ENCODE assay signal across 16 mouse cellular contexts in genomic region chr2:130813729-130814128, GRCm38 (mm10).
DNase-seq lines count a peak whose midpoint lies in the region; ATAC-seq and TF ChIP-seq lines count a peak whose summit lies in the region.
"Had no signal": no experiment of that assay in that cellular context is flagged by ENCODE, and none has a peak within 500 bp of the region (broad histone marks: within the 10 kb centered on the region; RNA-seq: fewer than 3 reads in every experiment).

No protein-coding gene starts in this region.

- no peak overlapping the region for H3K4me3 ChIP-seq in heart, adult 2 months
- H3K4me3 ChIP-seq in kidney, postnatal 0 days (replicated peaks; ENCODE audit: low read depth, low read length): no peak overlapping the region
- no peak overlapping the region for H3K4me3 ChIP-seq in liver, embryonic 16.5 days (ENCODE audit: low read depth, low read length)
- H3K4me3 ChIP-seq in midbrain, postnatal 0 days (ENCODE audit: low read depth, low read length): no peak overlapping the region
- H3K4me3 ChIP-seq: embryonic facial prominence, embryonic 12.5 days; forebrain, embryonic 15.5 days; heart, embryonic 13.5 days had no signal

- WGBS in heart, adult 2 months: 91% methylated on average over 6 of the region's 6 CpGs
- WGBS in kidney, postnatal 0 days: 78% methylated on average over 6 of the region's 6 CpGs
- 67% methylated on average over 6 of the region's 6 CpGs for WGBS in liver, embryonic 16.5 days (ENCODE audit: insufficient replicate concordance)
- 85% methylated on average over 6 of the region's 6 CpGs for WGBS in midbrain, postnatal 0 days

- no peak for TF ChIP-seq POLR2A in heart, adult 2 months (IDR thresholded peaks at IDR 0.05; ENCODE audit: insufficient read depth, low read depth, low read length)

- TF ChIP-seq EP300 in heart, adult 2 months (IDR thresholded peaks at IDR 0.05; ENCODE audit: insufficient read depth, low read depth, low read length): no peak

- H3K9ac ChIP-seq in heart, adult 2 months (ENCODE audit: low read depth, low read length): no peak overlapping the region
- no peak overlapping the region for H3K9ac ChIP-seq in kidney, postnatal 0 days (ENCODE audit: low read depth, low read length)
- no peak overlapping the region for H3K9ac ChIP-seq in liver, embryonic 16.5 days (ENCODE audit: low read depth, low read length)
- no peak overlapping the region for H3K9ac ChIP-seq in midbrain, postnatal 0 days (replicated peaks; ENCODE audit: low read length, poor library complexity, severe bottlenecking)
- H3K9ac ChIP-seq: embryonic facial prominence, embryonic 12.5 days; forebrain, embryonic 15.5 days; heart, embryonic 13.5 days had no signal

- intact Hi-C loops in heart, adult 2 months (cut with DNase I): no loop called here

- H3K36me3 ChIP-seq in heart, adult 2 months (ENCODE audit: control insufficient read depth, insufficient read depth, low read length): peaks cover 15% of the 10 kb centered on the region
- peaks cover 32% of the 10 kb centered on the region for H3K36me3 ChIP-seq in kidney, postnatal 0 days (ENCODE audit: insufficient read depth, low read length)
- H3K36me3 ChIP-seq in liver, embryonic 16.5 days (ENCODE audit: control insufficient read depth, insufficient read depth): peaks cover 10% of the 10 kb centered on the region; the same call in 1 of the 2 replicates
- H3K36me3 ChIP-seq in midbrain, postnatal 0 days (ENCODE audit: insufficient read depth, low read length): peaks cover 58% of the 10 kb centered on the region

- no peak for TF ChIP-seq CTCF in heart, adult 2 months (IDR thresholded peaks at IDR 0.05)
- no peak for TF ChIP-seq CTCF in kidney, postnatal 0 days (IDR thresholded peaks at IDR 0.05; ENCODE audit: low read depth)
- no peak for TF ChIP-seq CTCF in midbrain, postnatal 0 days (IDR thresholded peaks at IDR 0.05)

- no peak for ATAC-seq in kidney, postnatal 0 days (replicated peaks; ENCODE audit: low FRiP score, low read depth)
- no peak; the same call in 1 of the 2 replicates for ATAC-seq in liver, embryonic 16.5 days (ENCODE audit: low read depth)
- no peak for ATAC-seq in midbrain, postnatal 0 days (ENCODE audit: low FRiP score)
- ATAC-seq: forebrain, embryonic 15.5 days had no signal

- no peak overlapping the region for H3K4me2 ChIP-seq in kidney, postnatal 0 days (ENCODE audit: low read length)
- H3K4me2 ChIP-seq in liver, embryonic 16.5 days (ENCODE audit: low read depth, low read length): no peak overlapping the region
- no peak overlapping the region for H3K4me2 ChIP-seq in midbrain, postnatal 0 days (ENCODE audit: low read depth, low read length, poor library complexity, severe bottlenecking)
- H3K4me2 ChIP-seq: embryonic facial prominence, embryonic 12.5 days; forebrain, embryonic 15.5 days; heart, embryonic 13.5 days had no signal

- no peak overlapping the region for H3K27ac ChIP-seq in heart, adult 2 months
- H3K27ac ChIP-seq in kidney, postnatal 0 days: peak overlapping the region; percentile 31; the same call in 1 of the 2 replicates
- peak overlapping the region; percentile 53 for H3K27ac ChIP-seq in liver, embryonic 16.5 days (ENCODE audit: low read length)
- H3K27ac ChIP-seq in midbrain, postnatal 0 days (ENCODE audit: low read depth, low read length): no peak overlapping the region
- H3K27ac ChIP-seq: embryonic facial prominence, embryonic 12.5 days; forebrain, embryonic 15.5 days; heart, embryonic 13.5 days had no signal

- peak; percentile 17 for DNase-seq in heart, adult 11 months
- DNase-seq in heart, adult 2 months: no peak
- DNase-seq in kidney, postnatal 0 days (ENCODE audit: low spot score): no peak
- DNase-seq in kidney, postnatal 25 days: no peak
- DNase-seq in brain, adult 2 months (ENCODE audit: low read depth, low spot score): peak; percentile 26
- no peak for DNase-seq in midbrain, postnatal 0 days (ENCODE audit: low spot score)
- DNase-seq: adrenal gland, postnatal 10 days; cerebellum, adult 11-12 months; cerebellum, adult 9-10 months; cerebellum, postnatal 25 days; gastrocnemius, postnatal 14 days; heart, postnatal 36 days had no signal

- H3K4me1 ChIP-seq in heart, adult 2 months (ENCODE audit: control insufficient read depth, insufficient read depth, low read length): peaks cover 4% of the 10 kb centered on the region
- H3K4me1 ChIP-seq in kidney, postnatal 0 days (replicated peaks; ENCODE audit: insufficient read depth, low read length): no peaks in the 10 kb centered on the region
- H3K4me1 ChIP-seq in liver, embryonic 16.5 days (ENCODE audit: control insufficient read depth, low read depth, low read length): no peaks in the 10 kb centered on the region; the same call in 1 of the 2 replicates
- H3K4me1 ChIP-seq in midbrain, postnatal 0 days (ENCODE audit: insufficient read depth, low read length): no peaks in the 10 kb centered on the region
- H3K4me1 ChIP-seq: forebrain, embryonic 15.5 days had no signal

- H3K79me2 ChIP-seq in heart, adult 2 months (replicated peaks; ENCODE audit: control insufficient read depth, insufficient read depth, low read length): no peaks in the 10 kb centered on the region

- no peaks in the 10 kb centered on the region for H3K27me3 ChIP-seq in heart, adult 2 months (ENCODE audit: control insufficient read depth, insufficient read depth, low read length)
- no peaks in the 10 kb centered on the region for H3K27me3 ChIP-seq in kidney, postnatal 0 days (ENCODE audit: insufficient read depth, low read length)
- no peaks in the 10 kb centered on the region for H3K27me3 ChIP-seq in liver, embryonic 16.5 days (ENCODE audit: control insufficient read depth, insufficient read depth, low read depth, low read length)
- no peaks in the 10 kb centered on the region for H3K27me3 ChIP-seq in midbrain, postnatal 0 days (ENCODE audit: insufficient read depth, low read length)
- H3K27me3 ChIP-seq: embryonic facial prominence, embryonic 12.5 days; forebrain, embryonic 15.5 days; heart, embryonic 13.5 days had no signal

- no peaks in the 10 kb centered on the region for H3K9me3 ChIP-seq in kidney, postnatal 0 days (replicated peaks; ENCODE audit: low read length)
- no peaks in the 10 kb centered on the region for H3K9me3 ChIP-seq in liver, embryonic 16.5 days (replicated peaks; ENCODE audit: control insufficient read depth, low read length)
- H3K9me3 ChIP-seq in midbrain, postnatal 0 days (ENCODE audit: low read length): no peaks in the 10 kb centered on the region
- H3K9me3 ChIP-seq: embryonic facial prominence, embryonic 12.5 days; forebrain, embryonic 15.5 days; heart, embryonic 13.5 days had no signal

Comparison
In these comparisons a context has a peak if more than half of its experiments do, and no peak if none do; other contexts are left out.
1. DNase-seq: peak in heart, adult 11 months (single experiment) and brain, adult 2 months (single experiment); none in heart, adult 2 months (0 of 2), kidney, postnatal 0 days (single experiment), kidney, postnatal 25 days (0 of 2) and midbrain, postnatal 0 days (single experiment).
2. H3K27ac ChIP-seq: peak in kidney, postnatal 0 days (single experiment) and liver, embryonic 16.5 days (single experiment); none in heart, adult 2 months (single experiment) and midbrain, postnatal 0 days (single experiment).